Mouse (Mus musculus) liver (tissue): ENCODE measurements around the gene Slc45a3.

Experiments
- DNase-seq: peaks from one replicate; pipeline ENCODE4 v3.0.0-alpha.2; 2020; ENCODE audit warnings: mixed read lengths

The Slc45a3 gene

DNA sequence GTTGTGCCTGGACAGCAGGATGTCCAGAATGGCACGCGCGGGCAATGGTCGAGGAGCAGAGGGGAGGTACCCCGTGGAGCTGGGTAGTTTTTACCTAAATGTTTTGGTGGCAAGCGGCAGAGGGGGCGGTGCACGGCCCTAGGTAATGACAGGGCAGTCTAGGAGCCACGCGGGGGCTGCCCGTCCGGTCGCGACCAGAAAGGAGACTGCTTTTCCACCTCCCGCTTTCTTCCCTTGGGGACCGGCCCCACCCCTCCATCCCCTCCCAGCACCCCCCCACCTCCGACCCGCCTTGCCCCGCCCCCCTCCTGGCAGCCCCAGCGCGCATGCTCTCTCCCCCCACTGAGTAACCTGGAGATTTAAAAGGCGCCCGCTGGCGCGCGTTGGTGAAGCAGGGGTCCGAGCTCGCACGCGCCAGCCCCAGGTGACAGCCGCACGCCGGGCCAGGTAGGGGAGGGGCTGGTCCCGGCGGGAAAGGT, at the start of gene Slc45a3:
Gene Slc45a3 (plus strand): TSS at position 362 of the 479 bp plus-strand sequence.
- DNase-seq: peak; percentile 61

DNA sequence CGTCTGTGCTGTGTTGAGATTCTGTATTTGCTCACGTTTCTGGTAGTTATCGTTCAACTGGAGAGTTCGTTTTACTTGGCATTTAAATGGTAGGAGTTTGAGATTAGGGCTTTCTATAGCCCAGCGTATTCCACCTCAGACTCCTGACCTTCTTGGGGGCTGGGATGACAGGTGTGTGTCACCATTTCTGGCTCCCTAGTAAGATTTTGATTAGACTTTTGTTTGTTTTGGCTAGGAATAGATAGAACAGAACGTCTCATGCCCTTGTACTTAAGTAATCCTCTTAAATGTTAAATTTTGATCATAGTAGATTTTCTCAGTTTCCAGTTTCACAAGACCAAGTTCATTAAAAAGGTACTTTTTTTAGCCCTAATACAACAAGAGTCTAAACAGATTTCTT, 45.1 kb upstream of the Slc45a3 start:
- no peak for DNase-seq

DNA sequence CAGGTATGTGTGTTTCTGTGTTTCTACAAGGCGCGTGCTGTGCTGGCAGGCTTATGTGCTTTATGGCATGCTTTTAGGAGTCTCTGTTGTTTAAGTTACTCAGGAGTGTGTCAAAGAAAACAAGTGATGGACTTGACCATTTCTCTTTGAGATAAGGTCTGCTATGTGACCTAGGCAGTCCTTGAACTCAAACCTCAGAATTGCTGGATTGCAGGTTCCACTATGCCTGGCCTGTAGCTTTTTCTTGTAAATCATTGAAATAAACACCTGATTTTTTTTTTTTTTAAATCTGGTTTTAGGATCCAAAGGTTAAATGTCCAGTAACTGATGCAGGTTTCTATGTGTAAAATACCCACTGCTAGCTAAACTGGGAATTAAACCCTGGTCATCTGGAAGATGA, 43.7 kb upstream of the Slc45a3 start:
- no peak for DNase-seq

DNA sequence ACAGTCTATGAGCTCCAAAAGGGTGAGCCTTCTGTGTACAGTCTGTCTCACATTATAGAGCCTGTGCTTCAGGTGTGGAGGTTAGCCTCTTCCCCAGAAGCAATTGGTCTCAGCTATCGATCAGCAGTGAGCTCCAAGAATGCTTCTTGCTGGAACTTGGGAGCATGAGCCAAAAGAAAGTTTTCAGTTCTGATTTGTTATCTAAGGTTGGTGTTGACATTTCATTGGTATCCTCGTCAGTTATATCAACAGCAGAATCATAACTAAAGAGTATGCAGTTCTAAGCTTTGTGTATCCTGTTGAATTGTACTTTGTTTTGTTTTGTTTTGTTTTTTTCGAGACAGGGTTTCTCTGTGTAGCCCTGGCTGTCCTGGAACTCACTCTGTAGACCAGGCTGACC, 40.7 kb upstream of the Slc45a3 start:
- DNase-seq: no peak

DNA sequence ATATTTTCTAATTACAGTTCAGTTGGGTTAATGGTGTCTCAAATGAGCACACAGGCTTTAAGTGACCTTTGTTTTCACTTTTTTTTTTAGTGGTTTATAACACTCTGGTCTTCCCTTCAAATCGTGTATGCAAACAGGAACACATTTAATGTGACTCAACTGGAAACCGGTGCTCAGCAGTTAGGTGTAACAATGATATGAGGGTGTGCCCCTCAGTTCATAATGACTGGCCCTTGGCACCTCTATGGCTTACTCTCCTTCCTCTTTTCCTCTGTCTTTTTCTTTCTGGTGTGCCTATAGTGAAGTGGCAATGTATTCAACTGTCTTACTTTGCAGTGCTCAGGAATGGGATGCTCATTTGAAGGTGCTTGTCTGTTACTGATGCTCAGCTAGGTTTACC, 29.3 kb upstream of the Slc45a3 start:
- no peak for DNase-seq

DNA sequence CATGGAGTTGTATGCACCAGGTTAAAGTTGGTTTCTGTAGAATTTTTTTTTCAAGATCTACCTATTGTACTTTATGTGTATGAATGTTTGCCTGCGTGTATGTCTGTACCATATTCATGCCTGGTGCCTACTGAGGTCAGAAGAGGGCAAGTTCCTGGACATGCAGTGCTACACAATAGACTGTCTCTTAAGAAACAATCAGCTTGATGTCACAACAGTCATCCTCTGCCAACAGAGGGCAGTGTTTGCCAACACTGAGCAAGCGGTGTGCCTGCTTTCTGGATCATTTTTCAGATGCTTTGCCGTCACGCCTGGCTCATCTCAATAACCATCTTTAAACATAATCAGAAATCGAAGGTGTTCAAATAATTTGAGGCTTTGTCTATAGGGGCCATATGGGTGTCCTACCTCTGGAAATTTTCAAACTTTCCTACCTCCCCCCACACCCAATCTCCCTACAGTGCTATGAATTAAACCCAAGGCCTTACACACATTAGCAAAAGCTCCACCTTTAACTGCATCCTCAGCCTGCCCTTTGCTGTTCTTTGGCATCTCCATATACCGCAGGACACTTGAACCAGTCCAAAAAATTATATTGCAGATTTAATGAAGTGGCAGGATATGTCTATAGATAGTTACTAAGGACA, 25.0 kb upstream of the Slc45a3 start:
- peak; percentile 58 for DNase-seq

DNA sequence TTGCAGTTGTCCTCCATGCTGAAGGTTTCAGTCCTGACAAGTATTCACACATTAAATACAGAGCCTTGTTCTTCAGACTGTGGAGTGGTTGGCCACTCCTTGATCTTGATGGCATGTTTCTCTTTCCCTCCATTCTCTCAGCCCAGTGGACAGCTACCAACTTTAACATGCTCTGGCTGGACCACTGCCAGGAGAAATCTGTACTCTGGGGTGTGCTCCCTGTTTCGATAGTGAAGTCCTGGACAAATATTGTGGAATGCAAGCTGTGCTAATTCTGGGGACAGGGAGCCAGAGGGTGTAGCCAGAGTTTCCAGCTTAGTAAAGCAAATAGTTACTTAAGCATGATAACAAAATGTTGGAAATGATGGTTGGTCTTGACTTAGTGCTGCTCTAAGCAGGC, 24.0 kb upstream of the Slc45a3 start:
- no peak for DNase-seq

DNA sequence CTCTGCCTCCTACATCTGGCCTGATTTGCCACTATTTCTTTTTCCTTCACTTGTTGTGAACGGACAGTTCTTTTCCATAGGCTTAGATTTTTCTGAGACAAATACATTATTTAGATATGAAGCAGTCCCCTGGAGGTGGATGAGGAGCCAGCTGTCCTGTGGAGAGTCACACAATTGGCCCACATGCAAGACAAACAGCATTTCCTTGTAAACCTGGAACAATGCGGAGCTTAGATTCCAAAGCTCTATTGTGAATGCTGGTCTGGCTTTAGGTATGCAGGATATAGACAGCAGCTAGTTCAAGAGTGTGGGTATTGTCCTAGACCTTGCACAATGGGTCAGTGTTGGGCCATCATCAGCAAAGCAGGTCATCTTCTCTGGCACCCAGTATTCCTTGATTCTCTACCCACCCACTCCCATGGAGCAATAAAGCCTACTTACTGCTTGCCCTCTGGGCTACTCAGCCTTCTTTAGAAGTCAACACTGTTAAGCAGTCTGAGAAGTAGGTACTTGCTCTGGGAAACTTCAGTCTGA, 22.0 kb upstream of the Slc45a3 start:
- no peak for DNase-seq

DNA sequence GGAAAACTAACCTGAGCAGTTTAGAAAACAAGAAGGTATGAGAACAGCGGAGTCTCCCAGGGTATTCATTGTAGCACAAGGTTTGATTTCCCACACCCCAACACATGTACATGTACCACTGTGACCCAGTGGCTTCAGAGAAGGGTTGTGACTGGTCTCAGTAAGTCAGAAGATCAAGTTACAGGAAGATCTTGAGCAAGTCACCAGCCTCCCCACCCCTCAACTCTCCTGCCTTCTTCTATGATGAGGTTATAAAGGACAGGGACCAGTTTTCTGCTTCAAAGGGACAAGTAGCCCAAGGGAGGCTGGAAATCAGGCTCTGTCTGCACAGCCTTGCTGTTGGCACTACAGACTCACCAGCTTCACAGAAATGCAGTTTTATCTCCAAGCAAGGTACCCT, 21.3 kb upstream of the Slc45a3 start:
- no peak for DNase-seq

DNA sequence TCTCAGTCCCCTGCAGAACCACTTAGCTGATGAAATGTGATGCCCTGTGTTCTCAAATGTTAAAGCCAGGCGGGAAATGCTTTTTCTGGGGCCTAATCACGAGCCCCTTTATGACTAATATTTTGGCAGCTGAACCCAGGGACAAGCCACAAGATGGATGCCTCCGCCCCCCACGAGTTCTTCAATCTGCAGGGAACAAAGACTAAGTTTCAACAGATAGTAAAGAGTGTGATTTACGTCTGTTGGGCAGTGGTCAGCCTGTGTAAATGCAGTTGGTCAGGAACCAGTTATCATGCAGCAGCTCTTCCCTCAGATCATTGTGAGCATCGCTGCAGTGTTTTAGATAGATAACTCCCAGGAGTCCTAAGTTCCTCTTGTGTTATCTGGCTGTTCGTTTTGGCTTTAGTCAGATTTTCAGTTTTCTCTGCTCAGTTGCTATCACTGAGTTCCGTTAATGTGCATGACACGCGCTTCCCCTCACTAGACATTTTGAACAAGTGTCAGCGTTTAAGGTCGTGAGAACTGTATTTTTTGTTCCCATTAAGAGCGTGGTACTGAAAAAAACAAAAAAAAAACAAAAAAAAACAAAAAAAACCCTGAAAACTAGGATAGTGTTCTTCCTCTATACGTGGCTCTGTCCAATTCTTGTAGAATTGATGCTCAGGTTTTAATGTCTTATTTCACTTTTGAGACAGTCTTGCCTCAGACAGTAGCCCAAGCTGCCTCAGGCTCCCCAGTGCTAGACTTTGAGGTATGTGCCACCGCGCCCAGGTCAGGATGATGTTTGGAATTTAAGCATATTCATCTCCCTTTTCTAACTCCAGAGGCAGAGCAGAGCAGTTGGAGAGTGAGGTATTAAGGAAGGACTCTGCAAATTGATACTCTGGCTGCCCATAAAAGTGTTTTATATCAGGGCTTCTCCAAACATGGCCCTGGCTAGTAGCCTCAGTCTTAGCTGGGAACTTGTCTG, 19.9 kb upstream of the Slc45a3 start:
- peak; percentile 21 for DNase-seq

DNA sequence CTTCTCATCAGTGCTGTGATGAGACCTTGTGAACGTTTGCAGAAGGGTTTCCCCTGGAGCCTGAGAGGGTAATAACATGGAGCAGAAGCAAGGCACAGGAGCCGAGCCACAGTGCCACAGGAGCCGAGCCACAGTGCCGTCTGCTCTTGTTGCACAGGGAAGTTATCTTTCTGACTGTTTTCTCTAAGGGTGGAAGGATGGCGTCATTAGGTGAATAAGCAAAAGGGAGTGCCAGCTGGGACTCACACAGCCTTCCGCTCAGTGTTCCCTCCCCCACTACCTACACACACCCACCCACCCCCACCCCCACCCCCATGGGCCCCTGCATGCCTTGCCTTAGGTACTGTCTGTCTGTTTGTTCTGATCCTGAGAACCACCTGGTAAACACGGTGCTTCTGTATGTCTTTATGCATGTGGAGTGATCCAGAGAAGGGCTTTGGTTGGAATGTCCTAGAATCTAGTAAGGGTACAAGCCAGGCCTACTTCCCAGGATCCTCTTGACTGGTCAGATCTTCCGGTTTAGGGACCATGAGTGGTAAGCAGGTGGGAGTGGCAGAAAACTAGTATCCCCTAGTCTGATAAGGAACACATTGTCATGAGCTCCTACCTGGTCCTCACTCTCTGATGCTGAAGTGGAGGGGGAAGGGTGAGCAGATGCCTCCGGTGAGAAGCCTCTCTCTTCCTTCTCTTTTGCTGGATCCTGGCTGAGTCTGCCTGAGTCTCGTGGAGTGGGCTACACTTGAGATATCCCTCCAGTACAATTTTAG, 16.9 kb upstream of the Slc45a3 start:
- DNase-seq: no peak

DNA sequence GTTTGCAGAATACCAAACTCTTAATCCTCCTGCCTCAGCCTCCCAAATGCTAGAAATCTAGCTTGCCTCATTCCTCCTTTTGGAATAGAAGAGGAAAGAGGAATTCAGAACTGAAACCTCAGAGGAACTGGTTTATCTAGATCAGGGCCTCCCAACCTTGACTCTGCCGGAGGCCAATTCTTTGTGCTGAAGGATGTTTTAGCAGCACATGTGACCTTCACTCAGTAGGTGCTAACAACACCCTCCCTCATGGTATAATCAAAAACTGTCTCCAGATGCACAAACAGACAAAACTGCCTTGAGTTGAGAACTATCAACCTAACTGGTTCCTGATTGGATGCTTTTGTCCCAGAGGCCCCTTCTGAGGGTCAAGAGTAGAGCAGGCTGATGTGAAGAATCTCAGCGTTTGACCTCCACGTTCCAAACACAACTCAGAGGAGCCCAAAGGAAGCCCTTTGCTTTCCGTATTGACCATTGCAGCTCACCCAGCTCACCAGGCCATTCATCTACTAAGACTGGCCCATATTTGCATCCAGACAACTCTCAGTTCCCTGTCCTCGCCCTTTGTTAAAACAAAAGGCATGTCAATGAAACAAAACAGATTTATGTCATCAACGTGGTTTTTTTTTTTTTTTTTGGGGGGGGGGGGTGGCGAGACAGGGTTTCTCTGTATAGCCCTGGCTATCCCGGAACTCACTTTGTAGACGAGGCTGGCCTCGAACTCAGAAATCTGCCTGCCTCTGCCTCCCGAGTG, 16.1 kb upstream of the Slc45a3 start:
- DNase-seq: no peak

DNA sequence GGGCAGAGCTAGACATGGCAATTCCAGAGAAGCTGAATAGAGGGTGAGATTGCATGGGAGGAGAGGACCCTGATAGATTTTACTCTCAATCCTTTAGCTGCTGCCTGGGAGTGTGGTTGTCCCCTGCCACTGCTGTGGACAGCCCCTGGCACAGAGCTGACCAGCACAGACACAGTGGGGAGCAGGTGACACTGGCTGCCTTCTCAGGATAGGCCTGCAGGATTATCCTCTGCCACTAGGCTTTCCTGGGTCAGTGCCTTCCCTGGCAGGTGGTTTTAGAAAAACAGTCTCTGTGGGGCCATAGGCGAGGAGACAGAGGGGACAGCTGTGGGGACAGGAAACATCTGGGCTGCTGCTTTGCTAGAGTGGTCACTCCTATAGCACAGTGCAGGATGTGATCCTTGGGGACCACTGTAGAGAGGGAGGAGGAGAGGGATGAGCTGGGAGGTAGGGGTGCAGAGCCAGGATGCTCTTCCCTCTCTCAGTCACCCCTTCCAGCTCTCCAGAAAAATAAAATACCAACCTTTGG, 14.7 kb upstream of the Slc45a3 start:
- DNase-seq: no peak

DNA sequence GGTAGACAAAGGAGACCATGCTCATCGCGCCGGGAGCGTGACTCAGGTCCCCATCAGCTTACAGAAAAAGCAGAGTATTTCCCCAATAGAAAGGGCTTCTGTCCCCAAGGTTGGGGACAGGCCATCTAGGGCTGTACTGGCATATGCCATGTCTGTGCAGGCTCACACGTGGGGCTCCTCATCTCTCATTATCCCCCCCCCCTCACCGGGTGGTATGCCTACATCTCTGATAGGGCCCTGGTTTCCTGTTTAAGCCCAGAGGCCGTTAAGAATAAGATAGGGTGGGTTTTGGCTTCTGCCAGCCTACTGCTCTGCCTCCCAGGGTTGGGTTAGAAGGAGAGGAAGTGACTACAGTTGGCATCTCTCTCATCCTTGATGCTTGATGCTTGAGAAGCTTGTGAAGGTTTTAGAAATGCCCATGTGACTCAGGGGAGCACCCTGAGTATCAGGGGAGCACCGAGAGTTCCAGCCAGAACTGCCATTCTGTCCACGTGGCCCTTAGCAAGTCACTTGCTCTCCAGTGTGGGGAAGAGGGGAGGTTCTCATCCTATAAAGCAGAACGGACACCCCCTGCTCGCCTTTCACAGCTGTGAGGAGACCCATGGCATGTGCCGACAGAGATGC, 8.4 kb upstream of the Slc45a3 start:
- DNase-seq: no peak

DNA sequence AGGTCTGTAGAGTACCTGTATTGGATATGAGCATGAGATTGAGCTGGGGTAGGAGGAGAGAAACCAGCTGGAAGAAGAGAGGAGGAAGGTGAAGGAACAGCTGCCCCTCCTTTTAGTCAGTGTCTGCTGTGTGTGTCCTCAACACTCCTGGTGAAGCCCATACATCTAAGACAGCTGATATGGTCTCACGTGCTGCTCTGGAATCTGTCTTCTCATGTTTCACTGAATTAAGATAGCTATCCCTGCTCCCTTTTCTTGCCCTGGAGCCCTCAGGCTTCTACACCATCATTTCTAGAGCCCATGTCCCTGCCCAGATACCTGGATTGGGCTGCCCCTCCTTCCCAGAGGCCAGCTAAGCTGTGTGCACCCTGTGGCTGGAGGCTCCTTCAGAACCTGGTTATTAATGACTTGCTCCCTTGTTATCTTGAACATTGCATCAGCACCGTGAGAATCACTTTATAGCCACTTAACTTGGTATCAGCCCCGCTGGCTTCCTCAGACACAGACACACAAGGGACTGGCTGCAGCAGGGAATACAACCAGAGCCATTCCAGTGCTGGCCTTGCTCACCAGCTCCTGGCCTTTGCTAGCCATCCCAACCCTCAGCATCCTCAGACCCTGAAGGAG, 7.5 kb upstream of the Slc45a3 start:
- no peak for DNase-seq

DNA sequence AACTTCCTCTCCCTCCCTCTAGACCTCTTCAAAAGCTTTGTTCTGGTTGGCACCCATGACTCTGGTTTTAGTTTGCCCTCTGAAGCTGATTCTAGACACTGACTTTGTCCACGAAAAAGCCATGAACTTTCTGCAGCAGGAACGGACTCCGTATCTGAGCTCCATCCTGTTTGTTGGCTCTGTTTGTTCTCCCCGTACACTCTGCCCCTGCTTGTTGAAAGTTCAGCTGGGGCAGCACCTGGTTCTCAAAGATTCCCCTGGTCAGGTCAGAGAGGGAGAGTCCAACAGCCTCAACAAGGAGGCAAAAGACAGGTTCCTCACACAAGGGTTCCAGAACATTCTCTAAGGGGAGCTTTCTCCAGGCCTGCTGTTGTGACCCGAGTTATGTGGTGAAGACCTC, 5.4 kb upstream of the Slc45a3 start:
- no peak for DNase-seq

DNA sequence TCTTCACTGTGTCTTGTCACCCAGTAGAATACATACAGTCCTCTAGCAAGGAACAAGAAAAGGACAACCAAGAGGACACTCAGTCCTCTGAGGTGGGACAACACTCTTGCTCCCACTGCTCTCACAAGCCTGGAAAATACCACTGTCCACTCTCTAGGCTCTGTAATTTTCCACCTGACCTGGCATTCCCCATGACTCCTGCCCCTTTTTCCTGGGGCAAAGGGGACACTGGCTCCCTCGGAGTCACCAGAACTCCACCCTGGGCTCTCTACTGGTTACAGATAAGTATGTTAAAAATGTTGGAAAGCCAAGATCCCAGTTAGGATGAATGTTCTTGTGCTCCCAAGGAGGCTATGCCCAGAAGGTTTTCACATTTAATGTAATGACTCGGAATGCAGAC, 1.8 kb upstream of the Slc45a3 start:
- DNase-seq: no peak

DNA sequence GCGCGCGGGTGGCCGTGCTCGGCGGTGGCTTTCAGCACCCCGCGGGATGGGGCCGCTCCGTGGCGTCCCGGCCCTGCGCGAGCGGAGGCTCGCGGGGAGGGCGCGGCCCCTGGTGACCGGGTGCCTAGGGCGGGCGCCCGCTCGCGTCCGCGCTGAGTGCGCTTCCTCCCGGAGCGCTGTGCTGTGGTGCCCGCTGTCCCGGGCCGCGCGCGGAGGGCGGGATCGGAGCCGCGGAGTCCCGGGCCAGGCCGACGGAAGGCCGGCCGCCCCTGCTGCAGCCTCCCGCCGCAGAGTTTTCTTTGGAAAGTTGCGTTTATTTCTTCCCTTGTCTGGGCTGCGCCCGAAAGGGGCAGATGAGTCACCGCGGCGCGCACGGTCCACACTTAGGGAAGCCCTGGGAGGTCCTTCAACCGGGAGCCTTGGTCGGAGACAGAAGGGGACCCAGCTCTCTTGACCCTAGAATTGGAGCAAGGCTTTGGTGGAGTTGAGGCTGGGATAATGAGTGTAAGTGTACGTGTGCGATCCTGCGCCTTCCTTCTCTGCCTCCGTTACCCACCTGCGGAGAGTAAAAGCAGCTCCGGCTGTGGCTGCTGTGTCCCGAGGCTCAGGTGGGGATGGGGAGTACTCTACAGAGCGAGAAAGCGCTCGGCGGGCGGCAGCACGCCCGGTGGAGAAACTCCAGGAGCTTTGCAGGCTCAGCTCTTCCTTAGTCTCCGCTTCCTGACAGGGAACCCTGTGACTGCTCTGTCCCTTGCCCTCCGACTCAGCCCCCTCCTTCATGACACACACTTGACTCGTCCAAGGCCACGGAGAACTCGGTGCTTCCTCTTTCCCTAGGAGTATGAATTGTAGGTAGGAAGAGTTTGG, 551 bp downstream of the Slc45a3 start:
- DNase-seq: no peak

DNA sequence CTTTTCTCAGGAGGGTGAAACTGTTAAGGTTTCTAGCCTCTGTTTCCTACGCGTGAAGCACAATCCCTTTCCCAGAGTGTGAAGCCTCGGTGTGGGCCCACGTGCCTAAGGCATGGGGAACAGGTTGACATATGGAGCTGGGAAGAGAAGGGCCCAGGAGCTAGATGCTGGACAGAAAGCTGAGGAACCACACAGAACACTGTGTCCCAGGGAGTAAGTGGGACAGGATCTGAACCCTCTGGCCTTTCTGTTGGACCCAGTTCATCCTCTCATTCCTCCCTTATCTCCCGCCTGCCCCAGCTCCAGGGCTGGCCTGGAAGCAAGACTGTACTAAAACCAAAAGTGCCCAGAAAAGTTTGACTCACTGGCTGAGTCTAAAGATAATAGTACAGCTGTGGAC, 1.3 kb downstream of the Slc45a3 start:
- no peak for DNase-seq

DNA sequence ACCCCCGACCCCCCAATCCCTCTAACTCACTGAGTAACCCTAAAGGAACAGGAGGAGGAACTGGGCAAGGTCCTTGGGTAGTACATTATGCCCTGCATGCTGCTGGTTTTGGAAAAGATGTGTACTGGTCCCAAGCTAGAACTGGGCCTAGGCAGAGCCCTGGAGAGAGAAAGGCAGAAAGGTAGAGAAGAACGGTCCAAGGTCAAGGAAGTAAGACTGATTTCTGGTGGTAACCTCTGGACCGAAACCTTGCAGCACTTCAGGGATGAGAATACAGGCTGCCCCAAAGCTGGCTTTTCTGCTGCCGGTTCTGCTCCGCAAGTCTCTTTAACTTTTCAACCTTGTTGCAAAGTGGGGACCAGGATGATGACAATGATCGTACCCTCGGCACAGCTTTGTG, 1.8 kb downstream of the Slc45a3 start:
- DNase-seq: no peak
